Mouse (Mus musculus): ENCODE measurements around the gene Diras2. TPM values are rescaled to one million over a fixed set of nuclear protein-coding genes. Genes with fewer than 3 reads are reported as not detected.

Diras2 gene
- polyA plus RNA-seq, 1 experiment from 2014 or later: 0.71 TPM

GRCm38 (mm10) chr13:52481786-52482185, 49.3 kb downstream of the Diras2 start:
- Histone ChIP-seq H3K36me3 (no peaks in the 10 kb centered on the region), H3K27ac (replicated peaks) (no peak overlapping the region), H3K9ac (no peak overlapping the region), H3K27me3 (no peaks in the 10 kb centered on the region), H3K4me3 (replicated peaks) (no peak overlapping the region), H3K4me1 (no peaks in the 10 kb centered on the region), H3K9me3 (replicated peaks) (no peaks in the 10 kb centered on the region), H3K4me2 (replicated peaks) (no peak overlapping the region)
- 76% methylated on average over 2 of the region's 2 CpGs for WGBS
- ATAC-seq (ENCODE audit: insufficient number of reproducible peaks, low FRiP score, low TSS enrichment, low read depth): no peak

GRCm38 (mm10) chr13:52479146-52479545, 51.9 kb downstream of the Diras2 start:
- Histone ChIP-seq H3K4me3 (replicated peaks) (no peak overlapping the region), H3K9me3 (replicated peaks) (no peaks in the 10 kb centered on the region), H3K9ac (no peak overlapping the region), H3K27ac (replicated peaks) (no peak overlapping the region), H3K4me2 (replicated peaks) (no peak overlapping the region), H3K27me3 (no peaks in the 10 kb centered on the region), H3K36me3 (no peaks in the 10 kb centered on the region), H3K4me1 (no peaks in the 10 kb centered on the region)
- no peak for ATAC-seq (ENCODE audit: insufficient number of reproducible peaks, low FRiP score, low TSS enrichment, low read depth)
- 93% methylated on average over 5 of the region's 5 CpGs for WGBS

GRCm38 (mm10) chr13:52476998-52477601, 54.0 kb downstream of the Diras2 start:
- H3K4me2 ChIP-seq (replicated peaks): no peak overlapping the region
- no peaks in the 10 kb centered on the region for H3K36me3 ChIP-seq
- no peak overlapping the region for H3K9ac ChIP-seq
- no peak overlapping the region for H3K4me3 ChIP-seq (replicated peaks)
- no peaks in the 10 kb centered on the region for H3K4me1 ChIP-seq
- no peaks in the 10 kb centered on the region for H3K27me3 ChIP-seq
- WGBS: 84% methylated on average over 11 of the region's 11 CpGs
- ATAC-seq (ENCODE audit: insufficient number of reproducible peaks, low FRiP score, low TSS enrichment, low read depth): no peak
- H3K9me3 ChIP-seq (replicated peaks): no peaks in the 10 kb centered on the region
- no peak overlapping the region for H3K27ac ChIP-seq (replicated peaks)

- Histone ChIP-seq H3K9me3 (replicated peaks) (no peaks in the 10 kb centered on the region), H3K36me3 (no peaks in the 10 kb centered on the region), H3K9ac (no peak overlapping the region), H3K4me3 (replicated peaks) (no peak overlapping the region), H3K4me1 (no peaks in the 10 kb centered on the region), H3K27ac (replicated peaks) (no peak overlapping the region), H3K27me3 (no peaks in the 10 kb centered on the region), H3K4me2 (replicated peaks) (no peak overlapping the region)
- 52% methylated on average over 3 of the region's 3 CpGs for WGBS
- no peak for ATAC-seq (ENCODE audit: insufficient number of reproducible peaks, low FRiP score, low TSS enrichment, low read depth)
Measured at GRCm38 (mm10) chr13:52476222-52476621, 54.9 kb downstream of the Diras2 start.

GRCm38 (mm10) chr13:52475264-52475663, 55.8 kb downstream of the Diras2 start:
- no peak overlapping the region for H3K4me3 ChIP-seq (replicated peaks)
- no peak overlapping the region for H3K27ac ChIP-seq (replicated peaks)
- no peak for ATAC-seq (ENCODE audit: insufficient number of reproducible peaks, low FRiP score, low TSS enrichment, low read depth)
- H3K9me3 ChIP-seq (replicated peaks): no peaks in the 10 kb centered on the region
- WGBS: 80% methylated on average over 10 of the region's 10 CpGs
- H3K9ac ChIP-seq: no peak overlapping the region
- H3K4me1 ChIP-seq: no peaks in the 10 kb centered on the region
- no peak overlapping the region for H3K4me2 ChIP-seq (replicated peaks)
- no peaks in the 10 kb centered on the region for H3K36me3 ChIP-seq
- H3K27me3 ChIP-seq: no peaks in the 10 kb centered on the region

- Histone ChIP-seq H3K36me3 (no peaks in the 10 kb centered on the region), H3K4me2 (replicated peaks) (no peak overlapping the region), H3K9me3 (replicated peaks) (no peaks in the 10 kb centered on the region), H3K27ac (replicated peaks) (no peak overlapping the region), H3K27me3 (no peaks in the 10 kb centered on the region), H3K4me3 (replicated peaks) (no peak overlapping the region), H3K9ac (no peak overlapping the region), H3K4me1 (no peaks in the 10 kb centered on the region)
- 72% methylated on average over 3 of the region's 3 CpGs for WGBS
- no peak for ATAC-seq (ENCODE audit: insufficient number of reproducible peaks, low FRiP score, low TSS enrichment, low read depth)
Measured at GRCm38 (mm10) chr13:52474807-52475206, 56.3 kb downstream of the Diras2 start.

GRCm38 (mm10) chr13:52469795-52470690, 61.0 kb downstream of the Diras2 start:
- ATAC-seq (ENCODE audit: insufficient number of reproducible peaks, low FRiP score, low TSS enrichment, low read depth): no peak

GRCm38 (mm10) chr13:52465141-52465540, 65.9 kb downstream of the Diras2 start:
- H3K4me2 ChIP-seq (replicated peaks): no peak overlapping the region
- no peak overlapping the region for H3K27ac ChIP-seq (replicated peaks)
- ATAC-seq (ENCODE audit: insufficient number of reproducible peaks, low FRiP score, low TSS enrichment, low read depth): no peak
- no peaks in the 10 kb centered on the region for H3K9me3 ChIP-seq (replicated peaks)
- H3K4me3 ChIP-seq (replicated peaks): no peak overlapping the region
- no peaks in the 10 kb centered on the region for H3K36me3 ChIP-seq
- H3K27me3 ChIP-seq: no peaks in the 10 kb centered on the region
- no peaks in the 10 kb centered on the region for H3K4me1 ChIP-seq
- WGBS: 81% methylated on average over 6 of the region's 6 CpGs
- no peak overlapping the region for H3K9ac ChIP-seq

More at GRCm38 (mm10) chr13:52469795-52470690, 61.0 kb downstream of the Diras2 start:
- Histone ChIP-seq H3K4me2 (replicated peaks) (no peak overlapping the region), H3K9me3 (replicated peaks) (no peaks in the 10 kb centered on the region), H3K27ac (replicated peaks) (no peak overlapping the region), H3K9ac (no peak overlapping the region), H3K4me1 (no peaks in the 10 kb centered on the region), H3K27me3 (no peaks in the 10 kb centered on the region), H3K4me3 (replicated peaks) (no peak overlapping the region), H3K36me3 (no peaks in the 10 kb centered on the region)
- 49% methylated on average over 10 of the region's 10 CpGs for WGBS

GRCm38 (mm10) chr13:52459982-52460381, 71.1 kb downstream of the Diras2 start:
- H3K27ac ChIP-seq (replicated peaks): no peak overlapping the region
- WGBS: 62% methylated on average over 7 of the region's 7 CpGs
- no peak for ATAC-seq (ENCODE audit: insufficient number of reproducible peaks, low FRiP score, low TSS enrichment, low read depth)

GRCm38 (mm10) chr13:52457889-52458324, 73.2 kb downstream of the Diras2 start:
- H3K27ac ChIP-seq (replicated peaks): no peak overlapping the region
- WGBS: 38% methylated on average over 11 of the region's 11 CpGs
- H3K4me3 ChIP-seq (replicated peaks): 0 out of 2 replicates have a peak overlapping the region, but pooled peaks have one; percentile 7
- peak overlapping the region; percentile 27 for H3K4me2 ChIP-seq (replicated peaks)
- peaks cover 15% of the 10 kb centered on the region for H3K4me1 ChIP-seq
- no peak for ATAC-seq (ENCODE audit: insufficient number of reproducible peaks, low FRiP score, low TSS enrichment, low read depth)
- H3K9ac ChIP-seq: no peak overlapping the region
- H3K36me3 ChIP-seq: no peaks in the 10 kb centered on the region
- H3K9me3 ChIP-seq (replicated peaks): no peaks in the 10 kb centered on the region
- no peaks in the 10 kb centered on the region for H3K27me3 ChIP-seq

More at GRCm38 (mm10) chr13:52459982-52460381, 71.1 kb downstream of the Diras2 start:
- Histone ChIP-seq H3K4me1 (peaks cover 13% of the 10 kb centered on the region), H3K27me3 (no peaks in the 10 kb centered on the region), H3K9ac (no peak overlapping the region), H3K36me3 (no peaks in the 10 kb centered on the region), H3K9me3 (replicated peaks) (no peaks in the 10 kb centered on the region), H3K4me2 (replicated peaks) (no peak overlapping the region), H3K4me3 (replicated peaks) (no peak overlapping the region)

GRCm38 (mm10) chr13:52457177-52457888, 73.7 kb downstream of the Diras2 start:
- Histone ChIP-seq H3K36me3 (no peaks in the 10 kb centered on the region), H3K4me1 (peaks cover 15% of the 10 kb centered on the region), H3K4me2 (replicated peaks) (peak overlapping the region; percentile 27), H3K9ac (no peak overlapping the region), H3K9me3 (replicated peaks) (no peaks in the 10 kb centered on the region), H3K27ac (replicated peaks) (no peak overlapping the region), H3K27me3 (no peaks in the 10 kb centered on the region), H3K4me3 (replicated peaks) (0 out of 2 replicates have a peak overlapping the region, but pooled peaks have one; percentile 7)
- no peak for ATAC-seq (ENCODE audit: insufficient number of reproducible peaks, low FRiP score, low TSS enrichment, low read depth)
- 51% methylated on average over 15 of the region's 15 CpGs for WGBS
